20 mouse cellular contexts compared by ENCODE assay signal in the genomic region with DNA sequence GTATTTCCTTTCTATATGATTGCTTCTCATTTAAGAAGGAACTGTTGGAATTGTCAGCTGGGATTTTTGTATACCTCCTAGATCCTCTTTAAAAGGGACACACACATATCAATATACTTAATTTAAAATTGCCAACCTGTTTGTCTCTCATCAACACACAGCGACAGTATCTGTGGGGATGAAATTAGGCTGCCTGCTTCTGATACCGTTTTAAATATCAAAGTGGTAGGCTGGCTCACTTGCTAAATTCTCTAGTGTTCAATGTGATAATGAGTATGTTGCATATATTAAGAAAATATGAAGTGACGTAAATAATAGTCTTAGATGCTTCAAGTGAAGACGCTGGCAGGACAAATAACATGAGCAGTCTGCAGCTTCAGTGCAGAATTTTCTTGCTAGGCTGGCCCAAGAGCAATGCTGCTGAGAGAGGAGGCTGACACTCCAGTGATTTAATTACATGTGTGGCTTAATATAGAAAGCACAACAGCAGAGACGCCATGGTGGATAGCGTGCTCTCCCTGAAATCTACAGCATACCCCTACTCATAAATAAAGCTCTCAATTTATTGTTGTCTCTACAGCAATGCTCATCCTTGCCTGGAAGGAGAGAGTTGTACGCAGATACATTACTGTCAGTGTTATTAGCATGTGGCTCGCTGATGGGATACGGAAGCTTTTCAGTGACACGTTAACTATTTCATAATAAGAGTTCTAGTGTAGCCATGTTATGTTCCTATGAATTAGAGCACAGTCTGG.
A peak's percentile ranks its signal among the peaks of the same experiment; 100 is the strongest.
DNase-seq lines count a peak whose midpoint lies in the region; ATAC-seq lines count a peak whose summit lies in the region.
"Had no signal": no experiment of that assay in that cellular context is flagged by ENCODE, and none has a peak within 500 bp of the region (broad histone marks: within the 10 kb centered on the region; RNA-seq: fewer than 3 reads in every experiment).

No protein-coding gene starts in this region.

- 60% methylated on average over 10 of the region's 10 CpGs for WGBS in forebrain, embryonic 12.5 days
- 53% methylated on average over 10 of the region's 10 CpGs for WGBS in hindbrain, embryonic 13.5 days
- WGBS in neural tube, embryonic 14.5 days: 49% methylated on average over 10 of the region's 10 CpGs

- peak; percentile 60 for ATAC-seq in forebrain, embryonic 12.5 days (ENCODE audit: low FRiP score)
- peak; percentile 86 for ATAC-seq in hindbrain, embryonic 13.5 days (ENCODE audit: low FRiP score)
- ATAC-seq in neural tube, embryonic 14.5 days (ENCODE audit: low read depth): peak; percentile 60; the same call in 1 of the 2 replicates

- no peaks in the 10 kb centered on the region for H3K36me3 ChIP-seq in forebrain, embryonic 12.5 days (replicated peaks)
- H3K36me3 ChIP-seq in hindbrain, embryonic 13.5 days: no peaks in the 10 kb centered on the region
- H3K36me3 ChIP-seq in neural tube, embryonic 14.5 days (ENCODE audit: control insufficient read depth, insufficient read depth, low read length): no peaks in the 10 kb centered on the region
- H3K36me3 ChIP-seq: embryonic facial prominence, embryonic 12.5 days; heart, embryonic 10.5 days; limb, embryonic 13.5 days had no signal

- H3K9me3 ChIP-seq in forebrain, embryonic 12.5 days: no peaks in the 10 kb centered on the region
- no peaks in the 10 kb centered on the region for H3K9me3 ChIP-seq in hindbrain, embryonic 13.5 days
- no peaks in the 10 kb centered on the region for H3K9me3 ChIP-seq in neural tube, embryonic 14.5 days (ENCODE audit: control insufficient read depth, low read length)
- H3K9me3 ChIP-seq: embryonic facial prominence, embryonic 12.5 days; heart, embryonic 10.5 days; limb, embryonic 13.5 days had no signal

- peaks cover 8% of the 10 kb centered on the region for H3K4me1 ChIP-seq in forebrain, embryonic 12.5 days
- H3K4me1 ChIP-seq in hindbrain, embryonic 13.5 days (replicated peaks): peaks cover 10% of the 10 kb centered on the region
- H3K4me1 ChIP-seq in neural tube, embryonic 14.5 days (ENCODE audit: control insufficient read depth, insufficient read depth, low read length): no peaks in the 10 kb centered on the region
- H3K4me1 ChIP-seq: embryonic facial prominence, embryonic 12.5 days; heart, embryonic 10.5 days; limb, embryonic 13.5 days had no signal

- DNase-seq in left cerebral cortex, postnatal 25 days (ENCODE audit: low spot score in 2 of 2): peak; percentile 10 to 20
- DNase-seq in left cerebral cortex, adult 8-10 months (ENCODE audit: low spot score in 2 of 2): no peak
- no peak for DNase-seq in spleen, postnatal 4 days (ENCODE audit: low spot score in 2 of 2)
- DNase-seq in urinary bladder, postnatal 25 days (ENCODE audit: low spot score): no peak
- DNase-seq: adrenal gland, postnatal 14 days; cerebellum, postnatal 36 days; gastrocnemius, postnatal 25 days; heart, postnatal 4 days; kidney, adult 2 months; kidney, postnatal 36 days; layer of hippocampus, postnatal 36 days; lung, adult 2 months; thymus, postnatal 14 days had no signal

- H3K27ac ChIP-seq in forebrain, embryonic 12.5 days: no peak overlapping the region
- H3K27ac ChIP-seq in hindbrain, embryonic 13.5 days: peak overlapping the region; percentile 72
- H3K27ac ChIP-seq in neural tube, embryonic 14.5 days (ENCODE audit: low read depth, low read length): peak overlapping the region; percentile 4
- H3K27ac ChIP-seq: embryonic facial prominence, embryonic 12.5 days; heart, embryonic 10.5 days; limb, embryonic 13.5 days had no signal

- H3K9ac ChIP-seq in forebrain, embryonic 12.5 days: no peak overlapping the region
- 0 out of 2 replicates have a peak overlapping the region, but pooled peaks have one; percentile 13 for H3K9ac ChIP-seq in hindbrain, embryonic 13.5 days
- H3K9ac ChIP-seq in neural tube, embryonic 14.5 days (replicated peaks; ENCODE audit: low read depth, low read length): 0 out of 2 replicates have a peak overlapping the region, but pooled peaks have one; percentile 0
- H3K9ac ChIP-seq: embryonic facial prominence, embryonic 12.5 days; limb, embryonic 13.5 days had no signal

- intact Hi-C loops in left cerebral cortex, postnatal 25 days (cut with DNase I): no loop called here

- no peaks in the 10 kb centered on the region for H3K27me3 ChIP-seq in forebrain, embryonic 12.5 days
- no peaks in the 10 kb centered on the region for H3K27me3 ChIP-seq in hindbrain, embryonic 13.5 days
- no peaks in the 10 kb centered on the region for H3K27me3 ChIP-seq in neural tube, embryonic 14.5 days (ENCODE audit: control insufficient read depth, insufficient read depth, low read length)
- H3K27me3 ChIP-seq: embryonic facial prominence, embryonic 12.5 days; limb, embryonic 13.5 days had no signal

- peak overlapping the region; percentile 22 for H3K4me2 ChIP-seq in forebrain, embryonic 12.5 days
- H3K4me2 ChIP-seq in hindbrain, embryonic 13.5 days: peak overlapping the region; percentile 37
- no peak overlapping the region; the same call in 1 of the 2 replicates for H3K4me2 ChIP-seq in neural tube, embryonic 14.5 days (ENCODE audit: low read depth, low read length)
- H3K4me2 ChIP-seq: embryonic facial prominence, embryonic 12.5 days; limb, embryonic 13.5 days had no signal

- H3K4me3 ChIP-seq in forebrain, embryonic 12.5 days (replicated peaks): no peak overlapping the region
- H3K4me3 ChIP-seq in hindbrain, embryonic 13.5 days: peak overlapping the region; percentile 14; the same call in 1 of the 2 replicates
- no peak overlapping the region for H3K4me3 ChIP-seq in neural tube, embryonic 14.5 days (ENCODE audit: low read depth, low read length)
- H3K4me3 ChIP-seq: embryonic facial prominence, embryonic 12.5 days; heart, embryonic 10.5 days; limb, embryonic 13.5 days; myocyte had no signal

Comparison
In these comparisons a context has a peak if more than half of its experiments do, and no peak if none do; other contexts are left out.
1. DNase-seq: peak in left cerebral cortex, postnatal 25 days (2 of 2); none in left cerebral cortex, adult 8-10 months (0 of 2), spleen, postnatal 4 days (0 of 2) and urinary bladder, postnatal 25 days (single experiment).
2. Peak in every context shown above with its lines, with median percentiles within 50 percentile points of each other: ATAC-seq.